Mouse (Mus musculus) NIH3T3 (cell line): ENCODE data around the gene Bola1.
"Not testable (repeated sequence)": the region's sequence is repeated elsewhere in the genome, so short reads cannot be mapped to it uniquely, and the experiment has no call there.

Source experiments
- DNase-seq: peaks from one replicate; pipeline ENCODE4 v3.0.0-alpha.2; 2012; ENCODE audit warnings: low read depth

Gene Bola1

DNA sequence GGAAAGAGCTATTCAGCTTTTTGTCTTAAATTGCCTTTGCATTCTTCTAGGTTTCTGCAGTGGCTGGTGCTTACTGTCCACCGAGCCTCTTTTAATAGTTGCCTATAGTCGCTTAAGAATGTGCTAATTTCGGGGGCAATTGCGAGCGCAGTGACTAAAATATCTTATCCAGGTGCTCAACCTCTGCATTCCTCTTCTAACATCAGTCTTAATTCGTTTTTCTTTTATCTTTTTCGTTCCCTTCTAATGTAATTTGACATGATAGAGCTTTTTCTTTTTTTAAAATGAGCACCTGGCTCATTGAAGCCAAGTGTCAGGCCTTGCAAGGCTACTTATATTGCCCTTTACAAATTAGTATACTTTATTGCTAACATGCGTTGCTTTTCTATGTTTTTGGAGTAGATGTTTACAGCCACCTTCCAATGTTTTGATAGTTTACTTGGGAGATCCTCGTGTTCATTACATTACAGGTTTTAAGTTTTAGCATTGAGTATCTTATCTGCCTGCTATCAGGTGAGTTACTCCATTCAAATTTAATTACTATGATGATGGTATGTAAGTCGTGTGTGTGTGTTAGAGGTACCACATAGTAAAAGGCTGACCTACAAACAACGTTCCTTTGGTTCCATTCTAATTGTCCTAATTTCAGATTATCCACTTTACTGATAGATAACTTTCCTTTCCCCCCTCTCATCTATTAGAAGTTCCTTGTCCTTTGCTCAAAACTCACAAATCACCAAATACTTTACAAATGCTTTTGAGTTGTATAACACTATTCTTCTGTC is 28.0 kb upstream of the Bola1 start:
- no peak for DNase-seq

GRCm38 (mm10) chr3:96246427-96246856 is 26.9 kb upstream of the Bola1 start, which contains the start of gene Hist2h3c1:
Gene Hist2h3c1, plus strand, starts transcription at chr3:96246685.
- DNase-seq, result not testable (repeated sequence)

DNA sequence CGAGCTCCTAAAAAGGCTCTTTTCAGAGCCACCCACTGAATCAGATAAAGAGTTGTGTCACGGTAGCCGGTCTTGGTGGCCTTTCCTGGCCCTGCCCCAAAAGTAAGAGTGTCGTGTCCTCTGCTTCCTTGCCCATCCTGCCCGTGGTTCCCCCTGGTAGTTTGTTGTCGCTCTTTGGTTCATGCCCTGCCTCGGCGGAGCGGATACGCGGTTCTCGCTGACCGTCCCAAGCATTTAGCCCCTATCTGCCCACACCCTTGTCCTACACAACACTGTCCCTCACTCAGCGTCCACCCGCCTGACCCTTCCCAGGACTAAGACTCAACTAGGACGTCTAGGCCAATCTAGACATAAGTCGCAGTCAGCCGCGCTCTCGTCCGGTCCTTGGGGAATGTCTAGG is 26.5 kb upstream of the Bola1 start:
- DNase-seq, result not testable (repeated sequence)

DNA sequence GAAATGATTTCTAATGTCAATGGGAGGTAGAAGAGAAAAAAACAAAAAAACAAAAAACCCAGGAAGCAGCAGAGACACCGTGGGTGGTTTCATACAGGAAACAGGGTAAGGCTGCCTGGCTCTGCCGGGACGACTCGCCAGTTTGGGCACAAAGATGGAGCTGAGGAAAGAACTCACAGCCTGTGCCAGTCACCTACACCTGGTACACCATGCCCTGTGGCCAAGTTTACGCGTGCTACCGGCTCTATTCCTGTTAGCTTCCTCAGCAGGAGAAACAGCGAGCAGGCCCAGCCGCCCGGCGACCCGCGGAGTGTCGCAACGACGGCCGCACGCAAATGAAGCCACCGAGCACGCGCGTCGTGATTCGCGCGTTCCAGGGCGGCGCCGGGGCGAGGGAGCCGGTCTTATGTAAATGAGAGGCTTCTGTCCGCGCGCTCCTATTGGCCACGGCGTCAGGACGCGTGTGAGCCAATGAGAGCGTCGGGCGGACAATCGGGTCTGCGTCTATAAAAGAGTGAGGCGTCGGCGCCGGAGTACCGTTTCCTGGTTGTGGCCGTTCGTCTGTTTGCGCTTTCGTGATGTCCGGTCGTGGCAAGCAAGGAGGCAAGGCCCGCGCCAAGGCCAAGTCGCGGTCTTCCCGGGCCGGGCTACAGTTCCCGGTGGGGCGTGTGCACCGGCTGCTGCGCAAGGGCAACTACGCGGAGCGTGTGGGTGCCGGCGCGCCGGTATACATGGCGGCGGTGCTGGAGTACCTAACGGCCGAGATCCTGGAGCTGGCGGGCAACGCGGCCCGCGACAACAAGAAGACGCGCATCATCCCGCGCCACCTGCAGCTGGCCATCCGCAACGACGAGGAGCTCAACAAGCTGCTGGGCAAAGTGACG is 25.7 kb upstream of the Bola1 start, which contains the start of gene Hist2h2aa1:
Gene Hist2h2aa1 (plus strand): TSS at position 495 of the 884 bp plus-strand sequence.
- DNase-seq, result peak; percentile 86

- DNase-seq, result peak; percentile 11
These were observed 24.5 kb upstream of the Bola1 start for GRCm38 (mm10) chr3:96243921-96244572.

DNA sequence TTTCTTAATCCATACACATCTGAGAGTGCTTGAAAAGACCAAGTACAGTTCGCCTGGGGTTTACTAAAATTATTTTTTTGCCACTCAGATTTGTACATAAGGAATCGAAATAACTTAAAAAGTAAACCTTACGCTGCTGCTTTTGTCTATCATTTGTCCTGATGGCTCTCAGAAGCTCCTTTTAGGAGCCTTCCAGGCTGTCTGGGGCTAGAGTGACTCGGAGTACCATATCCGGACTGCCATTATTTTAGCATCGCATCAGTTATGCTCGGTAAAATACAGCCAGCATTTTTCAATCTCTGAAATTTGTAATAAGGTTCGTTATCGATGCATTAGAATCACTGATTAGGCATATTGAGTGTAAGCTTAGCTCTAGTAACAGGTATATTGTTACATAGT is 21.3 kb upstream of the Bola1 start:
- DNase-seq, result no peak

DNA sequence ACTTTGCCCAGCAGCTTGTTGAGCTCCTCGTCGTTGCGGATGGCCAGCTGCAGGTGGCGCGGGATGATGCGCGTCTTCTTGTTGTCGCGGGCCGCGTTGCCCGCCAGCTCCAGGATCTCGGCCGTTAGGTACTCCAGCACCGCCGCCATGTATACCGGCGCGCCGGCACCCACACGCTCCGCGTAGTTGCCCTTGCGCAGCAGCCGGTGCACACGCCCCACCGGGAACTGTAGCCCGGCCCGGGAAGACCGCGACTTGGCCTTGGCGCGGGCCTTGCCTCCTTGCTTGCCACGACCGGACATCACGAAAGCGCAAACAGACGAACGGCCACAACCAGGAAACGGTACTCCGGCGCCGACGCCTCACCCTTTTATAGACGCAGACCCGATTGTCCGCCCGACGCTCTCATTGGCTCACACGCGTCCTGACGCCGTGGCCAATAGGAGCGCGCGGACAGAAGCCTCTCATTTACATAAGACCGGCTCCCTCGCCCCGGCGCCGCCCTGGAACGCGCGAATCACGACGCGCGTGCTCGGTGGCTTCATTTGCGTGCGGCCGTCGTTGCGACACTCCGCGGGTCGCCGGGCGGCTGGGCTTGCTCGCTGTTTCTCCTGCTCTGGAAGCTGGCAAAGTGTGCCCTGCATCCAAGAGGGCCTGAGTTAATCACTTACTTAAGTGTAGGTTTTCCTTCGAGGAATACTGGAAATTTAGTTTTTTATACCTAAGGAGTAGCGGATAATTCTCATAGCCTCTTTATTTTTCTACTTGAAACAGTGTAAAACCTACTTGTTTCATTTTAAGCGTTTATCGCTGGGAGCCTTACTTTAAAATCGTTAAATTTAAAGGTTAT is 20.7 kb upstream of the Bola1 start, which contains the start of gene Hist2h2aa2:
Gene Hist2h2aa2 (minus strand): TSS at position 328 of the 850 bp plus-strand sequence.
- DNase-seq, result peak; percentile 74

DNA sequence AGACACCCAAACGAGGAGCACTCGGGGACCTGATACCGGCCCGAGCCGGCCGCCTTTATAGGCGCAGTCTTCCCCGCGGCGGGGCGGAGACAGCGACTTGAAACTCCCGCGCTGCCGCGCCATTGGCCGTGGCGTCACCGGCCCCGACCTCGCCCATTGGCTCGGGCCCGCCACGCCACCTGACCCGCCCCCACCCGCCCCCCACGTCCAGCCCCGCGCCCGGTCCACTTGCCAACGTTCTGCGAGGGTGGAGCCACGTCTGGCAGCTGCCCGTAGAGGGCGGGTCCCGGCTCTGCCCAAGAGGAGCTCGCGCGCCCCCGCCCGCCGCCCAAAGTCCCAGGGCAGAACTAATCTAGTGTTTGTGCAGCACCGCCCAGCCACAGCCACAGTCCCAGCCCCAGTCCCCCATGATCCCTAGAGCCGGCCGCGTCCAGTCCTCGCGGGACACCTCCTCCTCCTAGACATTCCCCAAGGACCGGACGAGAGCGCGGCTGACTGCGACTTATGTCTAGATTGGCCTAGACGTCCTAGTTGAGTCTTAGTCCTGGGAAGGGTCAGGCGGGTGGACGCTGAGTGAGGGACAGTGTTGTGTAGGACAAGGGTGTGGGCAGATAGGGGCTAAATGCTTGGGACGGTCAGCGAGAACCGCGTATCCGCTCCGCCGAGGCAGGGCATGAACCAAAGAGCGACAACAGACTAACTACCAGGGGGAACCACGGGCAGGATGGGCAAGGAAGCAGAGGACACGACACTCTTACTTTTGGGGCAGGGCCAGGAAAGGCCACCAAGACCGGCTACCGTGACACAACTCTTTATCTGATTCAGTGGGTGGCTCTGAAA is 19.7 kb upstream of the Bola1 start, which contains the start of gene Hist2h3c2:
Gene Hist2h3c2 (minus strand): TSS at position 174 of the 840 bp plus-strand sequence.
- DNase-seq, result not testable (repeated sequence)

GRCm38 (mm10) chr3:96237904-96238511 is 18.5 kb upstream of the Bola1 start:
- DNase-seq, result peak; percentile 57

DNA sequence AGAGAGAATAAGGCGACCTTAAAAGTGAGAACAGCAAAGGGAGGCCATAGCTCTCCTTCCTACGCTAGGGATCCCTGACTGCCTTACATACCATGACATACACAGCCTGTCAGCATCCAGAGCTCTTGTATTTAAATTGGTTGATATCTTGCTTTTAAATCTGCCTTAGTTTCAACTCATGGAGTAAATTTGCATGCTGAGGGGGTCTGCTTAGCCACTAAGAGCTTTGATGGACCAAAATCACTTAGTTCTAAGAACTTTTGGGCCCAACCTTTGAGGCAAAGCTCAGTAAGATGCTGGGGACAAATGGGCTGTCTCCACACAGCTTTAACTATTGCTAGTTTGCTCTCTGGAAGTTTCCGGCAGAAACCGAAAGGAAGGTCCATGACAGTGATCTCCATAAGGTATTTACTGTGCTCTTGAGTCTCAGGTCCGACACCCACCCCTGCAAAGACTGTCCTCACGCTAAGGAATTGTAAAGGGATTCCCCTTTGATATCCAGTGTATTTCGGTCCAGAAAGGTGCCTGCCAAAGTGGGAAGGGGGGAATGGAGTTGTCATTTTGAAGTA is 17.9 kb upstream of the Bola1 start:
- peak; percentile 38 for DNase-seq

DNA sequence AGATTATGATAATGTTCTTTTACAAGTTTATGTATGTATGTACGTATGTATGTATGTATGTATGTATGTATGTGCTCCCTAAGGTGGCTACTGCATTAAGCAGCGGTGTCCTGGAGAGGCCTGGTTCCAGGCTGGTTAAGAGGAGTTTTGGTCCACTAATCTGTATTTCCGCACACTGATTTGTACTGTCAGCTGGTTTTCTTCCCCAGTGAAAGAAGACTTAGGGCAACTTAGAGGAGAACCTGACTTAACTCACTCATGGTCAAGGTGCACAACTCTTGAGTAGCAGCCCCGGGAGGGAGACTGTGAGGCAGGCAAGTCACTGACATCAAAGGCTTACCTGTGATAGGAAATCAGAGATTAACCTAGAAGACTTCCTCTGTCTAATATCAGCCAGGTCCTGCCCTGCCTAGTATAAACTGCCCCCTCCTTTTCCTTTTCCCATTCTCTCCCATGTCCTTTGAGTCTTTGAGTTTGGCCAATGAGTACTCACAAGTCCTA is 17.4 kb upstream of the Bola1 start:
- no peak for DNase-seq

- DNase-seq, result no peak
These were observed 16.3 kb upstream of the Bola1 start for GRCm38 (mm10) chr3:96235836-96236235.

- DNase-seq, result no peak
These were observed 15.4 kb upstream of the Bola1 start for GRCm38 (mm10) chr3:96234914-96235313.

DNA sequence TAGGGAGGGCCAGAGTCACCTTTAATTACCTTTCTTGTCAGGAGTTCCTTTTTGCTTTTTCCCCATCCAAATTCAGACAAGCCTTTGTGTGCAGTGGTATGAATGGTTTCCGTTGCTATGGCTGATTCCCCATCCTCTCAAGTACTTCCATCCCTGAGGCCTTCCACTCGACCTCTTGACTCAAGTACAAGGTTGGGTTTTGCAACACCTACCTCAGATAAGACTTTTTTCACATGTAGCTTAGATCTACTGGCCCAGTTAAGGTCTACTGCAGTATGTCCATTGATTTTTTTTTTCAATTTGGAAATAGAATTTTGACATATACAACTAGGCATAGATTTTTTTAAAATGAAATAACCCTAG is 12.2 kb upstream of the Bola1 start:
- no peak for DNase-seq

DNA sequence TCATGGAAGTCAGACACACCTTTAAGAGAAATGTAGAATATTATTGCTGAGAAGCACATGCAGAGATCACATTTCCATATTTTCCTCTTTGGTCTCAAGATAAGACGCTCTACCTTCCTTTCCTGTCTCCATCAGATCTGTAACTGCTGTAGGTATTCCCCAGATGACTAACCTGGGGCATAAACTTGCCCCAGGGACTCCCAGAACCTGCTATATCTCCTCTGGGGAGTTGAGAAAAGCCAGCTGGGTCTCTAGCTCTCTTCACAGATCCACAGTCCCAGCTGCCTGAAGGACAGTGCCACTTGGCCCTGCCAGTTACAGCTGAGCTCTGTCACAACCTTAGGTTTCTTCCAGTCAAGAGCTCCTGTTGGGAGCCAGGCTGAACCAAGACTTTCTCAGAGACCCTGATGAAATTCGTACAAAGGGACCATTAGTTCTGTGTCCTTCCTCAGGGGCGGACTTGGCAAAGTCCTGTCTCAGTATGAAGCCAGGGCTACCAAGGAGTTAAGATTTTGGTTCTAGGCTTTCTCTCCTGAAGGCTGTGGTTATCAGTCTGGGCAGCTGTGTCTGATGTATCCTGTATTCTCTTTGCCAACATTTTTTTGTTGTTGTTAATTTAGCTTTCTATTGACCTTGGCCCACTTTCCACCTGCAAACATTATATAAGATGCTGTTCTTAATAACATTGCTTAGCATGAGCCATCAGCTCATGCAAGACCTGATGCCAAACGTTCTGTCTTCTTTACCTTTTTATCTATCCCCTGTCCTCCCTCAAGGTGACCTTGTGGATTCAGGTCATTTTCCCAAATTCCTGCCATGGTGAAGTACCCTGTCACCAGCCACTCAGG is 11.6 kb upstream of the Bola1 start:
- no peak for DNase-seq

DNA sequence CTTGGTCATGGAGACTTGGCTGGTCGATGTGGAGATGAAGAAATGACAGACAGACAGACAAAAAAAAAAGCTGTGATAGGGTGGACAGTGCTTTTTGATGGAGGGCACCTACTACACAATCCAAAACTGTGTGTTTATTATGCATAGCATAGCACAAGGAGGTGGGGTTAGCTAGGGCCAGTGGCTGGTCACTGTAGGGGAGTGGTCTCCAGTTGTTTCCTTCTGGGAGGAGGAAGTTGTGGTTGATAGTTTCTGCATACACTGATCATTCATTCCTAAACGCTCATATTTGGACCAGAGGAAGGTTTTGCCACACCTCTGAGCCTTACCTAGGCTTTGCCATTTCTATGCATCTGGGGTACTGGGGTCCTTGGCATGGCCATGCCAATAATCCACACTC is 10.9 kb upstream of the Bola1 start:
- no peak for DNase-seq

DNA sequence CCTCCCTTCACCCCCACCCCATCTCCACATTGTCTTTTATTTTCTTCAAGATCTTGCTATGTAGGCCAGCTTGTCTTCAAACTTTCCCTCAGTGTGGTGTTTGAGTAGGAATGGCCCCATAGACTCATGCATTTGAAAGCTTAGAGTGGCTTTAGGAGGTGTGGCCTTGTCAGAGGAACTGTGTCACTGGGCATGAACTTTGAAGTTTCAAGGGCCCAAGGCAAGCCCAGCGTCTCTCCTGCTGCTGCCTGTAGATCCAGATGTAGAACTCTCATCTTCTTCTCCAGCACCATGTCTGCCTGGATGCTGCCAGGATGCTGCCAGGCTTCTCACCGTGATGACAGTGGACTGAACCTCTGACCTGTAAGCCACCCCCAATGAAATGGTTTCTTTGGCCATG is 9.3 kb upstream of the Bola1 start:
- DNase-seq, result no peak
